Mouse (Mus musculus) regulatory T cell (primary cell): ENCODE data around the gene Col5a1.

Experiments used
- in situ Hi-C: fragments of 300-600 bp; cut with MboI, MseI; formaldehyde crosslinking; loops from one replicate; pipeline ENCODE4 v1.15.1; 2025; ENCODE audit warnings: high pct_unique_total_duplicates

The Col5a1 gene

DNA sequence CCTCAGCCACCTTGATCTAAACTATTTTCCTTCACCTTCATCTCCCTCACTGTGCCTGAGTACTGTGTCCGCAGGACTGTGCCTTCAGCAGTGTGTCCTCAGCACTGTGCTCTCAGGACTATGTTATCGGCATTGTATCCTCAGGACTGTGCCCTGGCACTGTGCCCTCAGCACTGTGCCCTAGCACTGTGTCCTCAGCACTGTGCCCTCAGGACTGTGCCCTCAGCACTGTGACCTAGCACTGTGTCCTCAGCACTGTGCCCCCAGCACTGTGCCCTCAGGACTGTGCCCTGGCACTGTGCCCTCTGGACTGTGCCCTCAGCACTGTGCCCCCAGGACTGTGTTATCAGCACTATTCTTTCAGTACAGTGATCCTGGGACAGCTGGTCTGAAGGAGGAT is 75.0 kb downstream of the Col5a1 start:
- in situ Hi-C loops = no loop called here

DNA sequence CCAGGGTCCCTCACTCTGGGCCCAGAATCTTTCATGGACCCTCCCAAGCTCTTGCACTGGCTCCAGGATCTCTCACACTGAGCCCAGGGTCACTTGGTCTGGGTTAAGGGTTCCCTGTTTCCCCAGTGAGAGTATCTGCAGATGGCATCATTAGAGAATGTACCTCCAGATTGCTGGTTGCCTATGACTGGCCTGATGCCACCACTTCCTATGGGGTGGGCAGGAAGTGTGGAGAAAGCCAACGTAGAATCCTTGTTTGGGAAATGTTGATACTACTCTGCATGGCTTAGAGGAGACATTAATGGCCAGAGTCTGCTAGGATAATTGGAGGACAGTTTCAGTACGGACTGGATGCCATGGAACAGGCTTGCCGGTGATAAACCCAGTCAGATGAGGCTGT is 76.2 kb downstream of the Col5a1 start:
- in situ Hi-C loops = no loop called here

DNA sequence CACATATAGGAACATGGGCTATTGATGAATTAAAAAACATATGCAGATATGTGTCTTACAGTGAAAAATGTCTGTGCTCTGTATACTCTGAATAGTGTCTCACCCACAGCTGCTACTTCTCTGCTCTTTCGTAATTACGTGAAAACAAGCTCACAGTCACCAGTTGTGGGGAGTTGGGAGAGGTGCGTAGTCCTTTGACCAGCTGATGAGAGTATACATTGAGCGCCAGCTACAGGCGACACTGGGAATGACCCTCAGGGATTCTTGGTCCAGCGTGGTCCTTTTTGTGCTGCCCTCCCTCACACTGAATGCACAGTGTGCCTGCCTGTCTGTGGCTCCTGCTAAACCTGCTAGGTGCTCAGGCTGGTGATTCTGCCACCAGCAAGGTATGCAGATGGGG is 82.9 kb downstream of the Col5a1 start:
- in situ Hi-C loops = no loop called here

DNA sequence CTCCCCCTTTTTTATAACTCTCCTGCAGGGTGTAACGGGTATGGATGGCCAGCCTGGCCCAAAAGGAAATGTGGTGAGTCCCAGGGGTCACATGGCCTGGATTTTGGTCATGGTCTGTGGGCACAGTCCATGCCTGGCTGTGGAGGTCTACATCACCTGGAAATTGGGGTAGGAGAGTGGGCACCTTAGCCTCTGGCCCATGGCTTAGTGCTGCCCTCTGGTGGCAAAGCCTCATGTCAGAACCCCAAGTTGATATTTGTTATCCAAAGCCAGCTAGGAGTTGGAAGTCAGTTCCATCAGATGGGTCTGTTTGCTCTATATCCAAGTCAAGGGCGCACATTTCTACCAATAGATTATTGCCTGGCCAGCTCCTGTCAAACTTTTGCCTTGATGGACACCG is 87.6 kb downstream of the Col5a1 start:
- in situ Hi-C loops = no loop called here

DNA sequence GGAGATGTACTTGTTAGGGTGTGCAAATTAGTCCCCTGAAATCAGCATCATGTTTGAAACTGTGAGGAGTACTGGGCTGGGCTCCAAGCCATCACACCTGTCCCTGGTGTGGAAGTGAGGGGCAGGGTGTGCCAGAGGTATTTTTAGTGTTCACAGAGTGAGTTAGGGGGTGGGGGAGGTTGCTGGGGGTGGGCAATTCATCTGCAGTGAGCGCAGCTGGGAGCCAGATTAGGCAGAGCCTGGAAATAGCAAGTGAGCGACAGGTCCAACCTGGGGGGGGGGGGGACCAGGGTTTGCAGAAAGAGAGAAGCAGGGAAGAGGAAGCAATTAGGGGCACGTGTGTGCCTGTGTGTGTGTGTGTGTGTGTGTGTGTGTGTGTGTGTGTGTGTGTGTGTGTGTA is 89.6 kb downstream of the Col5a1 start:
- in situ Hi-C loops = no loop called here

DNA sequence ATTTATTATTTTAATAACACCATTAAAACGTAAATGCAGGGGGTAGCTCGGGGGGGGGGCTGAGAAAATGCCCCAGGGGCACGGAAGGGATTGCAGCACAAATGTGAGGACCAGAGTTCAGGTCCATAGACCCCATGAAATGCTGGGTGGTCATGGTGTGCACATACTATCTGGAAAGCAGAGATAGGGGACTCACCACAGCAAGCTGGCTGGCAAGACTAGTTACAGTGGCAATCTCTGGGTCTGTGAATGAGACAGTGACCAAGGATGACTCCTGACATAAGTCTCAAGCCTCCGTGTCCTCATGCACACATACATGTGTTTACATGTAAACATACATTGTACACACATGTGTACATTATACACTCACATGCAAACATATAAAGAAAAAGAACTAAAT is 90.3 kb downstream of the Col5a1 start:
- in situ Hi-C loops = no loop called here

DNA sequence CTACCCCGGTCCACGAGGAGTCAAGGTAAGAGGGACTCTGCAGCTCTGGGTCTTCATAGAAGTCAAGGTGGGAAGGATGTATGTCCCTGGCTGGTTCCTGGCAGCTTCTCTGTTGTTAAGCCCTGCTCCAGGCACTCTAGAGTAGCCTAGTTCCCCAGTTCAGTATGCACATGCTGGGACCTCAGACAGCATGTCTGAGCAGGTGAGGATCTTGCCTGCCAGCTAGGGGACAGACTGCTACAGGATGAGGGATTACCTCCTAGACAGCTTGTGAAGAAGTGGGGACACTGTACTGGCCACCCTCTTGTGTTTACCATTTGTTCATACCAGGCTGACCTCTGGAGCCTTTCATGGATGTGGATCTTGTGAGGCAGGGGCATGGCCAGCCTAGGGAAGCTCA is 94.8 kb downstream of the Col5a1 start:
- in situ Hi-C loops = loop anchor here (5.0 kb wide), 1 partner anchor 199 kb away; no protein-coding TSS in a partner anchor

DNA sequence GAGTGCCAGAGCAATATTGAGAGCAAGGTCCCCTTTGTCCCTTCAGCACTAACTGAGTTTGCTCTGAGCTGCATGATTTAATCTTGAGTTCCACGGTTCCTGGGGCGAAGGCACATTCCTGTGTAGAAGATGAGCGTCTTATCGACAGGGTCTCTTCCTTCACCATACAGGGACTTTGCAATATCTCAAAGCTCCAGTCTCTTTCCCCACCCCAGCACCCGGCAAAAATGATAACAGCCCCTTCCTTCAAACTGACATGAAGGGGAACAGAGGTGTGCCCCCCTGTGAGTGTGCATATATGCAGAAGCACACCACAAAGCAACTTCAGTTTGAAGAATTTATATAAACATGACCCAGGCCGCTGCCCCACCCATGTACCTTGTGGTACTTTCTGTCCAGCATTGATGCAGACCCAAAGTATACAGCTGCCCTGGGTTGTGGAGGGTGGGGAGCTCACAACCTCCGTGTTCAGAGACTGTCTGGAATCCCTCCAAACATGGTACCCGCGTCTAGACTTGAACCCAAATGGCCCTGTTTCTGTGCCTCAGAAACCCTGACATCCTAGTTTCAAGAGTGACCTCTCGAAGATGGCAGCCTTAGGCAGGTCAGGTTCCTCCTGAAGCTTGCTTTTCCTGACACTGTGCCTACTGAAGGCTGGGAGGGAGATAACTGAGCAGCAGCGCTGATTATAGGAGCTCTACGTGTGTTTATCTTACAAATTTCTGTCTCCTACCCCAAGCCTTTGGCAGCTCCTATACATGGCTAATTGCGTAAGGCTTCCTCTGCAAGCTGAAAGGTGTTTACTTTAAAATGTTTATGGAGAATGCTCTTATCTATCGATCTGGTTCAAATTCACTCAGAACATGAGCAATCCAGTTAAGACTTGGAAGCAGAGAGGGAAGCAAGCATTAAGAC is 95.7 kb downstream of the Col5a1 start:
- in situ Hi-C loops = loop anchor here (5.0 kb wide), 1 partner anchor 200 kb away; no protein-coding TSS in a partner anchor

DNA sequence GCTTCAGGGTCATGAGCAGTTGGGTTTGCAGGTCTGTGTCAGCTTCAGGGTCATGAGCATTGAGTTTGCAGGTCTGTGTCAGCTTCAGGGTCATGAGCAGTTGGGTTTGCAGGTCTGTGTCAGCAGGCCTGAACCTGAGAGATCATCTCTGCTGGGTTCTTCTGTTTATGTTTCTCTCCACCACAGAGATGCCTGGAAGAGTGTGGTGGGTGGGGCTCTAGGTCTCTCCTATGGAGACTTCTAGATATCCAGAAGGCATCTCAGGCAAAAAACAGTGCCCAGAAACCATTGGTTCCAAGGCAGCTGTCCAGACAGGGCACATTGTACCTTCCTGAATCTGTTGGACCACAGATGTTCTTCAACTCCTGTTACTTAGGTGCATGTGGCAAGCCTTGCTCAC is 96.9 kb downstream of the Col5a1 start:
- in situ Hi-C loops = loop anchor here (5.0 kb wide), 1 partner anchor 201 kb away; no protein-coding TSS in a partner anchor

DNA sequence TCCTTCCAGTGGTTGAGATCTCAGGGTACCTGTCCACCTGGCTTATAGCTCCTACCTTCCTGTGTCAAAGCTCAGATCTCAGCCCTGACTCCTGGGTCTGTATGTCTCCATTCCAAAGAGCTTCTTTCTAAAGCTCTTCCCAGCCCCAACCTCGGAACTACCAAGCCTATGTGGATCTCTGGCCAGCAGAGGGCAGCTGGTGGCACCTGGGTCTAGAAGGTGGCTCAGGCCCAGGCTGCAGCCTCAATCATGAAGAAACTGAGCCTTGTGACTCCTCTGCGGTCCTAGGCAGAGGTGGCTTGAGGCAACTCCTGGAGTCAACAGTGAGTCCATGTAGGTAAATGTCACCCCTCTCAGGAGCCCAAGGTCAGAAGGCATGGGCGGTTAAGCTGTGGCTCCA is 97.7 kb downstream of the Col5a1 start:
- in situ Hi-C loops = loop anchor here (5.0 kb wide), 1 partner anchor 202 kb away; no protein-coding TSS in a partner anchor

DNA sequence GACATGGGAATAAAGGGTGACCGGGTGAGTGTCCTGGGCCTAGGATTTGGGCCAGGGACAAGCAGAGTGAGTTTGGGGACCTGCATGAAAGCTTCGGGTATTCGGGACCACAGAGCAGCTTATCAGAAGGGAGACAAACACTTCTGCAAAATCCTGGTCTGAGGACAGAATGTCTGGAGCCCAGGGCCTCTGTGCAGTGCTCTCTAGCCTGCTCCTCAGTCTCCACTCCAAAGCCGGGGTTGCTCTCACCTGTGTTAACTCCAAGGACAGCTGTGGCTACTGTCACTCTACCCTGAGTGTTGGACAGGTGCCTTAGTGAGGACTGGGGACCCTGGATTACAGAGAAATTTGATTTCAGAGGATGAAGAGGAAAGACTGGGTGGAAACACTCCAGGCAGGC is 100.5 kb downstream of the Col5a1 start:
- in situ Hi-C loops = no loop called here

DNA sequence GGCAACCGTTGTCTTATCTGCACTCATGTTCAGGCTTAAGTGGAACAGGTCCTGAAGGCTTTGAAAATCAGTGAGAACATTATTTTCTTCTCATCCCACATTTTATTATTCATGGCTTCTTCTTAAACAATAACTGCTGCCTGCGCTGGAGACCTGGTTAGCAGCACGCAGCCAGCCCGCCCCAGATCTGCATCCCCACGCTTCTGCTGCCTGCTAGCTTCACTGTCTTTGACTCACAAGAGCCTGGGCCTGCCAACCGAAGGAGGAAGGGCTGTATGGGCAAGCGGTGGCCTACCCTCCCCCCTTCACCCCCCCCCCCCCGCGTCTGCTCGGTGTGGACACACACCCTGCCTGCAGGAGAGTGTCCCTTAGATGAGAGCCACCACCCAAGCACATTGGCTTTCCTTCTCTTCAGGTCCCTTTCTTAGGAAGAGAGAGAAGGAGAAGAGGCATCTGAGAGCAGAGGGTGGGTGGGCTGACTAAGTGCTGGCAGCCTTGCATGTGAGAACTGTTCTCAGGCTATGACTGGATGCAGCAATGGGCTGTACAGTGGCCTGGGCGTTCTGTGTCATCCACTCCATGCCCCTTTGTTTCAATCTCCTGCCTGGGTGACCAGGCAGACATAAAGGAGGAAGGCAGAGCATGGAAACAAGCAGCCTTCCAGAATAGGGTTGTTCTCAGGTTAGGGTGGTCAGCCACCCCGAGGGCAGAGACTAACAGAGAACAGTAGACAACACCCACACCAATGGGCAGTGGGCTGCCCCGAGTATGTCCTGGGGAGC is 104.4 kb downstream of the Col5a1 start:
- in situ Hi-C loops = no loop called here

DNA sequence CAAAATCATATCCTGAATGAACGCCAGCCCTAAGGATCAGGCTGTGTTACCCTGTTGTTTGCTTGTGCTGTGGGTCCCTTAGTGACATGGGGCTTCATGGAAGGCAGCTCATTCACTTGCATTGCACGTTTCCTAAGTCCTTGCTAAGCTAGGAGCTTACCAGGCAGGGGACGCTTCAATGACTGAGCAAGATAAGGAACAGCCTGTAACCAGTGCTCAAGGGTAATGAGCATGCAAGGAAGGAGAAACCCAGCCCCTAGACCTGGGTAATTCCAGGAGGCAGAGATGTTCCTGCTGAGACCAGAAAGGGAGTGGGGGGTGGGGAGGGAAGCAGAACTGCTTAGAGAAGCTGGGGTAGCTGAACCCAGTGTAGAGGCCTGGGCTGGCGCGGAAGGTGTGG is 107.2 kb downstream of the Col5a1 start:
- in situ Hi-C loops = no loop called here

DNA sequence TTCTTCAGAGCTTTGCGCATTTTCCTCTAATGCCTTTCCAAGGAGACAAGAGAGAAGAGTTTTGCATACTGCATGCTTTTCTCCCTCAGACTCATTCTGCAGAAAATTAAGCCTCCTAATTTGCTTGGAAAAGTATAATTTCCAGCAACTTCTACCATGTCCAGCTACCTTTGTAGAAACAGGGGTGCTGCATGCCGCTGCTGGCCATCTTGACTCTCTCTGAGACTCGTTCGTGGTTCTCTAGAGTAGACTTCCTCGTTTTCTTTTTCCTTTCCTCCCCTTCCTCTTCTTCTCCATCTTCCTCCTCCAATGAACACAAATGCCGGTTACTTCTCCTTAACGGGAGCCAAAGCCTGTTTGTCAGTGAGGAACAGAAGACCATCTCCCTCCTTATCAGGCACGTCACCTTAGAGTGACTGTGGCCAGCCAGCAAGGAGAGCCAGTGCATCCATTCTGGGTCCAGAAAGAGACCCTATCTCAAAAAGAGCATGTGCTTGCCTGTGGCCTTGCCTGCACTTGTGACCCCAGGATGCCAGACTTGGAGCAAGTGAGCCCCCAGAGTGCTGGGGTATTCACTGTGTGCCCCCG is 113.9 kb downstream of the Col5a1 start:
- in situ Hi-C loops = no loop called here

DNA sequence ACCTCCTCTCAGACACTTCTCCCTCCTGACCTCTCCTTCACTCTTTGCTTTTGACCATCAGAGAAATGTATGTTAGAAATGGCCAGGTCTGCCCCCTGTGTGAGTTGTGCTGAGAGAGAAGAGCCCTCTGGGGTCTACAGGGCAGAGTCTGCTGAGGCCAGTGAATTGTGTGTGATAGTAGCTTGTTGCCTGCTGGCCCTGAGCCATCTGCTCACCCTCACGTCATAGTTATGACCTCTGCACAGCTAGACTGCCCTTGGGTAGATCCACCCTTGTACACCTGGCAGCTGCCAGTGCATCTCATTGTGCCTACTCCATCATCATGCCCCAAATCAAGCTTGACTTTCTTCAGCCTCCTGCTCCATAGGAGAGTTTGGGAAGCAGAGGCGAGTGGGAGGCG is 114.4 kb downstream of the Col5a1 start:
- in situ Hi-C loops = no loop called here

DNA sequence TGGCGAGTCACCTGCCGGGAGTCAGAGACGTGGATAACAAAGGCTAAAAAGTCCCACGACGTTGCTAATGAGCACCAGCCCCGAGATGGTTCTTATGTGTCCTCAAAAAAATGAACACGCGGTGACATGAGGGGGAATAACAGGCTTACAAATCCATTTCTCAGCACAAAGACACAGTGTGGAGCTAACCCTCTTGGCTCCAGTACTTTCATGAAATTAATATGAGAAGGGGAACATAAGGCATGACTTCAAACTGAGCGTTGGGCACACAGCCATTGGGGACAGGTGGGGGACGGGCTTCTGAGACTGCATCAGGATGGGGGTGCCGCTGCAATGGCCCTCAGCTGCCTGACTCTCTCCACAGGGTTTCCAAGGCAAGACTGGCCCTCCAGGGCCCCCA is 115.0 kb downstream of the Col5a1 start:
- in situ Hi-C loops = no loop called here

DNA sequence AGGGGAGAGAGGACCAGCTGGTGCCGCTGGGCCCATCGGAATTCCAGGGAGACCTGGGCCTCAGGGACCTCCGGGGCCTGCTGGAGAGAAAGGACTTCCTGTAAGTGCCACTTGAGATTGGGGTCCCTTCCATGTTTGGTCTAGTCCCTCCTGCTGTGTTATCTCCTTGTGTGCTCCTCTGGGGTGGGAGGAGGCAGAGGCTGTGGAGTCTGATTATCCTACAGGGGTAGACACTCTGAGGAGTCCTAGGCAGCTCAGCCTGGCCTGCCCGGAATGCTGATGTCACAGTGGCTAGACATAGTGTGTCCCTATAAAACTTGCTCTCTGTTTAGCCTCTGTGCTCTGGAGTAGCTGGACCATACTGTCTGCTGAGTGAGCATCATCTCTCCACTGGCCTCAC is 119.0 kb downstream of the Col5a1 start:
- in situ Hi-C loops = no loop called here

DNA sequence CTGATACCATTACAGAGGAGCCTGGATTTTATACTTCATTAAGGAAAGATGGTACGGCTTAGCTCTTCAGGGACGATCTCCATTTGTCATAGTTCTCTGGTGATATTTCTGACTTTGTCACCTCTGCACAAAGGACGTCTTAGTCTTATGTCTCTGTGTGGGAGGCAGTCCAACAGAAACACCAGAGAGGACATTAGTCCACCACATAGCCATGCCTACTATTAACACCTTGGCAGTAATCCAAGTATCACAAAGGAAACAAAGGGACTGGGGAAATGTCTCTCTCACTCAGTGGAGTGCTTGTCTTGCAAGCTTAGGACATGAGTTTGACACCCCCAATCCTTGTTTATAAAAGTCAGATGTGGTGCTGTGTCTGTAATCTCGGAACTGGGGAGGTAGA is 122.0 kb downstream of the Col5a1 start:
- in situ Hi-C loops = no loop called here

DNA sequence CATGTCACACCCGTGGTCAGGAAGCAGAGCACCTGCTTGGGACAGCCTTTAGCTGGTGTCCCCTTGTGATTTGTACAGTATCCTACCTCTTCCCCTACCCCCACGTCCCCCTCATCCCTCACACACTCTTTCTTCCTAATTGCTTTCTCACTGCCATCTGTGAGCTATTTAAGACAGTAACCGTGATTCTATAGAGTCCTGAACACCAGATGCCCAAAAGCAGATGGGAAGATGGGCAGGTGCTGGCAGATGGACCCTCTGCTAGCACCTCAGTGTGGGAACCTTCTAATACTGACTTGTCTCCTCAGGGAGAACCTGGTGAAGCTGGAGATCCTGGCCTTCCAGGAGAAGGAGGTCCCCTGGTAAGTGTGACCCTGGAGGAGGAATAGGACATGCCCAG is 126.1 kb downstream of the Col5a1 start:
- in situ Hi-C loops = no loop called here

DNA sequence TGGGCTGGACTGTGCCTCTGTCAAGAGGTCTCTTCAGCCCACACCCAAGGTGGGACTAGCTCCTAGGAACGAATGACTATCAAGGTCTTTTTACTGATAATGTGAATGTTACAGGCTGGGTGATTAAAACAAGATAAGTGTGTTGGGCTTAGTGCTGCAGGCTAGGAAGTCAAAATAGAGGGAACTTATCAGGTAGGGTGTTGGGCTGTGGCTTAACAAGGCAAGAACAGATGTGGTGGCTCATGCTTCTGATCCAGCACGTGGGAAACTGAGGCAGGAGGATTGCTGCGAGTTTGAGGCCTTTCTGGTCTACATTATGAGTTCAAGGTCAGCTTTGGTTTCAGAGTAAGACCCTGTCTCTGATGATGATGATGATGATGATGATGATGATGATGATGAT is 128.6 kb downstream of the Col5a1 start:
- in situ Hi-C loops = no loop called here

DNA sequence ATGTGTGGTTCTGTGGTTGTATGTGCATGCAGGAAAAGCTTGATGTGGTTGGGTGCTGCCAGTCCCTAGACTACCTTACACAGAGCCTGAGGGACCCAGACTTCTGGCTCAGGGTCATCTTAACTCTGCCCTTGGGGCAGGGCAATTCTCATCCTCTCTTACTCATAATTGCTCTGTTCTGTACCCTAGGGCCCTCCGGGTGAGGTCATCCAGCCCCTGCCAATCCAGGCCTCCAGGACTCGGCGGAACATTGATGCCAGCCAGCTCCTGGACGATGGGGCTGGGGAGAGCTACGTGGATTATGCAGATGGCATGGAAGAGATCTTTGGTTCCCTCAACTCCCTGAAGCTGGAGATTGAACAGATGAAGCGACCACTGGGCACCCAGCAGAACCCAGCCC is 138.2 kb downstream of the Col5a1 start:
- in situ Hi-C loops = no loop called here

DNA sequence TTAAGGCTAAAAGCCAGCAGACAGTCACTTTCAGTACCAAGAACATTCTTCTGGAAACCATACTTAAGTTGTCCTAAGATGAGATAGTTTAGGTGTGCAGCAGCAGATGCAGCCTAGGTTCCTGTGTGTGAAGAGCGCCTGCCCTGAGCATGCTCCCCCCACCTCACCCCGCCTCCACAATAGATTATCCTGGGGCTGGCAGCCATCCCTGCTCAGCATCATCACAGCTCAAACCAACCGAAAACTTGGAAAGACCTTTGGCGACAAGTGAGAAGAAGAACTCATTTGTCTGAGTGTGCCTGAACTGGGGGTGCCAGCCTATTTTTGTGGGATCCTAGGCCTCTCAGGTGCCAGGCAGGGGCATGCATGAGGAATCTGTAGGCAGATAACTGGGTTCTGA is 139.6 kb downstream of the Col5a1 start:
- in situ Hi-C loops = no loop called here
